Mouse (Mus musculus): ENCODE data around the gene Pbxip1. TPM values are rescaled to one million over a fixed set of nuclear protein-coding genes. Genes with fewer than 3 reads are reported as not detected.

Pbxip1 gene
- total RNA-seq, 2 experiments from 2014 or later: 58.7 to 58.8 TPM

DNA sequence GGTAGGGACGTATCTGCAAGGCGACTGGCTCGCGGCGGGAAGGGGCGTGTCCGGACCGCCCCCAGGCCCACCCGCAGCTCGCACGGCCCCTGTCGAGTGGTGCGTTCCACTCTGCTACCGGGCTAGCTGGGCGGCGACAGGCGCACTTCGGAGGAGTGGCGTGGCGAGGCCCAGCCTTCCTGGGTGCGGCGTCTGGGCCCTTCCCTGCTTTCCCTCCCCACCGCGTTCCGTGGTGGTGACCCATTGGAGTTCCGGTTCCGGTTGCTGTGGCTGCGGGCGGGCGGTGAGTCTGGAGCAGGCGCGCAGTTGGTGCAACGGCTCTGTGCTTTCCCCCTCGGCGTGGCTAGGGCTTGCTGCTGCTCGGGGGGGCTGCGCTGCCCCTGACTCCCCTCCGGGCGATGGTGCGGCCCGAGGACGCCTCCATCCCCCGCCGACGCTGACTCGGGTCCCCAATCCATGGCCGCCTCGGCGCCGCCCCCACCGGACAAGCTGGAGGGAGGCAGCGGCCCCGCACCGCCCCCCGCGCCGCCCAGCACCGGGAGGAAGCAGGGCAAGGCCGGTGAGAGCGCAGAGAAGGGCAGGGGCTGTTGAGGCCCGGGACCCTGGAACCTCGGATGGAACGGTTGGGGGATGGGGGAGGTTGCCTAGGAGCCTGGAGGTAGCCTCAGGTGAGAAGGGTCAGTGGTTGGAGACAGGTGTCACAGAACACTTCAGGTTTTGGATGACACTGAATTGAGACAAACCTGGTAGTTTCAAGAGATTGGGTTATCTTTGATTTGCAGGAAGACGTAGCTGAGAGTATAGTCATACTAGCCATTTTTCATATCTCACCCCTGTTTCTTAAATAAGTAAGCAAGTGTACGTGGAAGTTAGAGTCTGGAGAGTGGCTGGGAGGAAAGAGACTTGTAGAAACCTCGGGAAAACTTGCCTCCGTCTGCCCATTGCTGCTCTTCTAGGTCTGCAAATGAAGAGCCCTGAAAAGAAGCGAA is 6.0 kb upstream of the Pbxip1 start, which contains the start of gene Pygo2:
Gene Pygo2 (plus strand): TSS at position 44 of the 989 bp plus-strand sequence.
- DNase-seq (ENCODE audit: low spot score in 2 of 2): peak; percentile 83 to 88

DNA sequence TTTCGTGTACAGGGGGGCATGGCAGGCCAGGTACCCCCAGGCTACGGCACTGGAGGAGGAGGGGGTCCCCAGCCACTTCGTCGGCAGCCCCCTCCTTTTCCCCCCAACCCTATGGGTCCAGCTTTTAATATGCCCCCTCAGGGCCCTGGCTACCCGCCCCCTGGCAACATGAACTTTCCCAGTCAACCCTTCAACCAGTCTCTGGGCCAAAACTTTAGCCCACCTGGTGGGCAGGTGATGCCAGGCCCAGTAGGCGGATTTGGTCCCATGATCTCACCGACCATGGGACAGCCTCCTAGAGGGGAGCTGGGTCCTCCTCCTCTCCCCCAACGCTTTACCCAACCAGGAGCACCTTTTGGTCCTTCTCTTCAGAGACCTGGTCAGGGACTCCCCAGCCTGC is 3.9 kb upstream of the Pbxip1 start:
- no peak for DNase-seq (ENCODE audit: low spot score in 2 of 2)

DNA sequence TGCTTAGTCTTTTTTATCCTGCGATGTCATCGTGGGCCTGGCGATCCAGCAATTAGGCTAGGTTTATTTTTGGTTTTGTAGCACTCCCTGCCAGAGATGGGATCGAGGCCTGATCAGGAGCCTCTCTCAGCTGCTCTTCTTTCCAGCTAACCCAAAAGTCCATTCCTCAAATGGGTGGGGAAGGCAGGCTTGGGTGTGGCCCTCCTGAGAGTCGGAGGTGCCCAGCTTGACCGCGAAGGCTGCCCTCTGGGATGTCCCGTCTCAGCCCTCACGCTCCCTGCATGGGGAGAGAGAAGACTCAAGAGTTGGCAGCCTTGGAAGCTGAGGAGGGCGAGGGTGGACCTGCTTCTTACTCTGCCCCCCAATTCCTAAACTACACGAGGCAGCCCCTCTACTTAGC is 2.0 kb upstream of the Pbxip1 start:
- DNase-seq (ENCODE audit: low spot score in 2 of 2): no peak

DNA sequence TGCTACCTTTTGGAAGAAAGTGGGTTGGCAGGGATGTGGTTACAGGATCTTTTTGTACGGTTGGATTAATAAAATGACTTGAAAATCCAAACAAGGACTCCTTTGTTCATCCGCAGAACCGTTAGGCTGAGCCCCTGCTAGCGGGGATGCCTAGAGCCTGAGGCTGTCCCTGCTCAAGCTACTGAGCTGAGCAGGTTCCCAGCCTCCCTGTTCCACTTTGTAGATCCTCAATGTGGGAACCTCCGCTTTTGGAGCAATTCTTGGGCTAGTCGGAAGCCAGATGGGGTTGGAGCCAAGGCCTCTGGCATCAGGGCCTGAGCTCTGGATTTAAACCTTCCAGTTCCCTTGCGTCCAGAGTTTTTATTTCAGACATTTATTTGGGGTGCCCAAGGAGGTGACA is 1.5 kb upstream of the Pbxip1 start:
- no peak for DNase-seq (ENCODE audit: low spot score in 2 of 2)

DNA sequence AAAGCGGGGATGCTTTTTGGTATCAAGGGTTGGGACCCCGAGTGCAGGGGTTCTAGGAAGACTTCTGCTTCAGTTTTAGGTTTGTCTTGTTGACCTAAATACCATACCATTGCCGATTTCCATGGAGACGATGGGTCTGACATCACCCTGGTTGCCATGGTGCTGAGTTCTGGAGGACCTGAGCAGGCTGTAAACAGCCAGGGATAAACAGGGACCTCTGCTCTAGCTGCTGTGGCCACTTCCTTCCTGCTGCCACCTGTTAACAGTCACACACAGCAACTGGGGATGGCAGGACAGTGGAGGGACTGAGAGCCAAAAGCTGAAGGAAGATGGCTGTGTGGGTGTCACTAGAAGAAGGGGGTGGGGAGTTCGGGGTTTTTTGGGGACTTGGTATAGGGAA is 763 bp downstream of the Pbxip1 start:
- DNase-seq (ENCODE audit: low spot score in 2 of 2): no peak

DNA sequence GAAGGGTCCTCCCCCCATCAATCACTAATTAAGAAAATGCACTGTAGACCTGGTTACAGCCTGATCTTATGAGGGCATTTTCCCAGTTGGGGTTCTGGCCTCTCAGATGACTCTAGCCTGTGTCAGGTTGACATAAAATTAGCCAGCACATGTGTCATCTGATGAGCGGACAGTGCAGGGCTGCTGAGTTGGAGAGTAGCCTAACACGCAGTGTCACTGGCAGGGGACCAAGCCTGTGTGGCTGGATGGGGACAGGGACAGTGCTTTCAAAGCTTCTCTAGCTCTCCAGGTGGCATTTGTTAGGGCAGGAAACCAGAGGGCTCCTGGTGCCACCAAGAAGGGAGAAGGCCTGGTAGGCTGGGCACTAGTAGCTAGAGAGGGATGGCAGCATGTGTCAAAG is 4.2 kb downstream of the Pbxip1 start:
- no peak for DNase-seq (ENCODE audit: low spot score in 2 of 2)

DNA sequence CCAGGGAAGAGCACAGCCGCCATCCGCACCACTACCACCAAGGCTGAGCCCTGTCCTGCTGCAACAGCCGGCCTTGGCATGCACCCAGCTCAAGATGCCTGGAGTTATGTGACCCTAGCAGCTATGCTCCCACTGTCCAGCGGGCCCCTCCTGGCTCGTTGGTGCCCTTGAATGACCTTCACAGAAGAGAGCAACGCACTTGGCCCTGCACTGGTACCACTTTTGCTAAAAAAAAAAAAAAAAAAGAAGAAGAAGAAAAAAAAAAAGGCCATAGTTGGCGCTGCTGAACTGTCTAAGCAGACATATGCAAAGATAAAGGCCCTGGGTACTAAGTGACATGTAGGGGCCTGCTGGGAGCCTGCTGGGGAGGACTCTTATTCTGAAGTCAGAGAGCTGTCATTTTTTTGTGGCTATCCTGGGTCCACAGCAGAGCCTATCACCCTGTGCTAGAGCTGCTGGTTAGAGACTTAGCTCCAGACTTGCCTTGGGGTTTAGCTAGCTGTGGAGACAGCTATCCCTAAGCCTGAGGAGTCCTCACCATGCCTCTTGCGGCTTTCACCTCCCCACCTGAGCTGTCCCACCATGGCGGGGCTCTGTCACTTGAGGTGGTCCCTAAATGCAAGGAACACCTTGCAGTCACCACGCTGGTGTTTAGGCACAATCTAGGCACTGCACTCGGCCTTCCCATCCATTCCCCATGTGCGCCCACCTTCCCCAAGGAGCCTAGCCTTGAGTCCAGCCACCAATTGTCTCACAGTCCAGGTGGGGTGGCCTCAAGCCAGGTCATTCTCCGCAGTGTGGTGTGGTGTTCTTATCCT is 12.4 kb downstream of the Pbxip1 start:
- peak in 1 of 2 experiments; percentile 47 for DNase-seq (ENCODE audit: low spot score in 2 of 2)

DNA sequence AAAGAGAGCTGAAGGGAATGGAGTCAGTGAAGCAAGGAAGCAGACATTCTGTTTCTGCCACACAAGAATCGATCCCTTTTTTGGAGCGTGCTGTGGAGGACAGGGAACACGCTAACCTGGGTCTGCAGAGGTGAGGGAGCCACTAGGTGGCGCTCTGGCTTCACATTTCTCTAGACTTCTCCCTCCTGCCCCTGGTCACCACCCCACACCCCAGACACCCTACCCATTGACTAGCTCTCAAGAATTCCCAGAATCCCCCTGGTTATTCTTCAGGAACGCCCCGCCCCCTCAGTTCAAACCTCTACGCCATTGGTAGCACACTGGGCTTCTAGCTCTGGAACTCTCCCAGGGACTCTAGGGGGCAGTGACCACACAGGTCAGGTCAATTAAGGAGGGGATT is 13.0 kb downstream of the Pbxip1 start:
- peak in 1 of 2 experiments; percentile 55 for DNase-seq (ENCODE audit: low spot score in 2 of 2)

DNA sequence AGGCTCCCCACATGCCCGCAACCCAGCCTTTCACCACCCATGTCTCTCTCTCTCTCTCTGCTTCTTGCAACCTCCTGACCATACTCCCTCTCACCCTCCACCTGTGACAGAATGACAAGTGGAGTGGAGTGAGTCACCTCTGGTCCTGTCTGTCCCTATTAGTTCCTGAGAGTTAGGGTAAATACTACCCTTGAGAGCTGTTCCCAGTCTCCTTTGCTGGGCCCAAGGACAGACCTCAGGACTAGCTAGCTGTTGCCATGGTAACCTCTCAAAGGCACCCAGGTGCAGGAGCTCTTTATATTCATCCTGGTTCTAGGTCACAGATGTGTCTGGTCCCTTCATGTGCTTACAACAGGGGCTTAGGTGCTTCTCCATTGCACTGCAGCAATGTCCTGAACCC is 15.4 kb downstream of the Pbxip1 start:
- DNase-seq (ENCODE audit: low spot score in 2 of 2): no peak

DNA sequence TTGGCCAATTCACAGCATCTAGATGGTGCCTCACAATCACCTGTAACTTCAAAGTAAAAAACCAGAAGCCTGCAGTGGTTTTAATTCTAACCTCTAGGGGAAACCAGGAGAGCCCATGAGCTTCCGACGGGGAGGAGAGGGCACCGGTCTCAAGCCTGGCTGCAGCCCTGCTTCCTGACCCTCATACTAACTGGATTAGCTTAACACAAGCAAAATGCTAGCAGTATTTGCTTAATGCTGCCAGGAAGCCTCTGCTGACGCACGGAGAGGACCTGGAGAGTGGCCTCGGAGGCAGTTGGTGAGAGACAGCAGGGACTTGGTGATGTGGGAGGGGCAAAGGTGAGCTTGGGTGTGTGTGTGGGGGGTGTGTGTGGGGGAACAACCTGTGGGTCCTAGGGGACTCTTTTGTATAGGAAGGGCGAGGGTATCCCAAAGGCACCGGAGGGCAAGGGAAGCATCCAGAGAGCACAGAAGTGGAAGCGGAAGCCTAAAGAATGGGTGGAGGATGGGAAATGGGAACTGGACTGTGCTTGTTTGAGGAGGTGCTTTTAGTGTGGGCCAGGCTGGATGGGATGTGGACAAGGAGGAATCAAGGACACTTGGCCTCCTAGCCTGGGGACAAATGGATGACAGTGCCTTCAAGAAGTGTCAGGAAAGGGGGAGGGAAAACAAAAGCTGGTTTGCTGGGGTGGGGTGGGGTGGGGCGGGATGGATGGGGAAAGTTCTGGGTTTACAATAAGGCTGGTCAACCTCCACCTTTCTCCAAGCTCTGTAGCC is 18.1 kb downstream of the Pbxip1 start, which contains the start of gene Pmvk:
Gene Pmvk (plus strand): TSS at position 141 of the 777 bp plus-strand sequence.
- DNase-seq (ENCODE audit: low spot score in 2 of 2): no peak

DNA sequence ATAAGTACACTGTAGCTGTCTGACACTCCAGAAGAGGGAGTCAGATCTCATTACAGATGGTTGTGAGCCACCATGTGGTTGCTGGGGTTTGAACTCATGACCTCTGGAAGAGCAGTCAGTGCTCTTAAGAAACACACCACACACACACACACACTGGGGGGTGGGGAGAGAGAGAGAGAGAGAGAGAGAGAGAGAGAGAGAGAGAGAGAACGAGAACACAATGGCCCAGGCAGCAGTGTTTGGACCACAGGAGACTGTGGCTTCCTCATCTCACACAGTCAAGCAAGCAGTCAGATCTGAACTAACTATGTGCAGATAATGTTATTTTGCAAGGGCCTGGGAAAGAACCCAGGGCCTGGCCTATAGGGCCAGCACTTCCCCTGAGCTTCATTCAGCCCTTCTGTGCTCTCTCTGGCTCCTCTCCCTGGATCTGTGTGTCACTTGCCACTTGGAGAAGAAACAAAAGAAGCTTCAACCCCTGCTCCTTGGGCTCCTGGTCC is 19.3 kb downstream of the Pbxip1 start:
- no peak for DNase-seq (ENCODE audit: low spot score in 2 of 2)

DNA sequence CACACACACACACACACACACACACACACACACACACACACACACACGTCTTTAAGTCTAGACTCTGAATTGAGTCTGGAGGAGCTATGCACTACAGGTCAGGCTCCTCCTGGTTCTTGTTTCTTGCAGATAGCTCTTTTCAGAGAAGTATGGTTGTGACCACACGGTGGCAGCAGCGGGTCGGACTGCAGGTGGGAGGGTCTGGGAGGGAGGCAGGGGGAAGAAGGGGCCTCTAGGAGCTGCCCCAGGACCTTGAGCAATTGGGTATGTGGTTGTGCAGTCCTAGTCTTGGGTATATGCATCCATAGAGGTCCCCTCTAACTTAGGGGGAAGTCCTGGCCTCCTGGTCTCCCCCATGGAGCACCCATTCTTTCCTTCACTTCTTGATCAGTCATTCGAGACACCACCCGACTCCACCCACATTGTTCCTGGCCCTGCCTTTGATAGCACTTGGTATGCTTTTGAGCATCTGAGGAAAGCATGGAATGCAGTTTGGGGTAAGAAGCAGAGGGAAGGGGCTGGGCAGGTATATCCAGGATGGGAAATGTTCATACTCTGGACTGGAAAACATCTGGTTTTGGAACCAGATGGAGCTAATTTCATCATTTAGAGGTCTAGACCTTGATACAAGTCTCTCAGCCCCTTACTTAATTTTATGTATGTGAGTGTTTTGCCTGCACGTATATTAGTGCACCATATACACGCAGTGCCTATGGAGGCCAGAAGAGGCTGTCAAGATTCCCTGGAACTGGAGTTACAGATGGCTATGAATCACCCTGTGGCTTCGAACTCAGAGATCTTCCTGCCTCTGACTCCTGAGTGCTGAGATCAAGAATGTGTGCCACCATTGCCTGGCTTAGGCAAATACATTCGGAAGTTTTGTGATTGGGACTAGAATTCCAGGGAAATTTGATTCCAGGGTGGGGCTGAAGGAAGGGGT is 20.5 kb downstream of the Pbxip1 start:
- peak in 1 of 2 experiments; percentile 56 for DNase-seq (ENCODE audit: low spot score in 2 of 2)

DNA sequence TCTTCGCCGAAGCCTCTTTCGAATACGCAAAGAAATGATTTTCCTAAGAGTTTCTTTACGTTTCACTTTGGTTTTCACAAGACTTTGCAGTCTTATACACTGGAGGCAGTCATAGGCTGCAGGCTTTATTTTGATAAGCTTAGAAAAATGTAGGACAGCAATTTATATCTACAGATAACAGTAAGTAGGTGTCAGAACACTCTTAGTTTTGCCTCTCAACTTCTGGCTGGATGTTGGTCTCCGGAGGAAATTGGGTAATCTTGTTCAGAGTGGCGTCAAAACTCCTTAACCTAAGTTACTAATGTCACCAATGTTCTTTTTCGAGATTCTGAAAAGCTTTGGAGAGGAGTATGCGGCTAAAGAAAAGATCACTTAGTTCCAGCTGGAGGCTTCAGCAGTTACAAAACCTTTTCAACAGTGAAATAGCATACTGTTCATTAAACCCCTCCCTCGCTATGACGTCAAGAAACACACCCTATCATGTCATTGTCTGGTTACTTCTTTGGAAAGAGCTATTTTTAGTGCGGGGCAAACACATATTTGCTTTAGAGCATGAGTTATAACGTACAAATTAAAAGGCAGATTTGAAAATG is 22.0 kb downstream of the Pbxip1 start:
- DNase-seq (ENCODE audit: low spot score in 2 of 2): no peak

DNA sequence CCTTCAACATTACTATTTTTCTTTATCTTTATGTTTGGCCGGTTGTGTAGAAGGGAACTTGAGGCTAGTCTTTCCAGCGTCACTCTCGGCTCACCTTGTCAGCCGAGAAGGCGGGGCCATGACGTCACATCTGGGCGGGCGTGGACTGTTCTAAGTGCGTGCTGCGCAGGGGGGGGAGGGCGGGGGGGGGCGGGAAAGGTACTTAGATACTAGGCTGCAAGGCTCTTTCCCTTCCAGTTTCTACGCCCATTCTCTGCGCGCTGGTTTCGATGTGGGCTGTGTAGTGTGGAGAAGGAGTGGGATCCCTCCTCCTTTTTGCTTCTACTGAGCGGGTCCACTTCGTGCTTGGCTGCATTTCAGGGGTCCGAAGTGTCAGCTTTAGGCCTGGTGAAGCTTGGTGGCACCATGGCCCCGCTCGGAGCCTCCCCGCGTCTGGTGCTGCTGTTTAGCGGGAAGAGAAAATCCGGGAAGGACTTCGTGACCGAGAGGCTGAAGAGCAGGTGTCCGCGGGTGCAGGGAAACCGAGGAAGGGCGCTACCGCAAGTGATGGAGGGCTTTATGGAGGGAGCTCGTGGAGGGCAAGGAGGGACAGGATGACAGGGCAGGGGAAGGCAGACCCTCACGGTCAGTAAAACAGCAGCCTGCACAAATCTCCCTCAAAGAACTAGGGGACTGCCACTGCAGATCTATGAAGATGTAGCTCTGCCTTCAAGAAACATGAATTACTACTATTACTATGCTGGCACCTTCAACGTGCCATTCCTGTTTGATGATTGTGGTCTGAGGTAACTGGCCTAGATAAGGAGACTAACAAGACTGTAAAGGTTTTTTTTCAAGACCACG is 22.7 kb downstream of the Pbxip1 start:
- DNase-seq (ENCODE audit: low spot score in 2 of 2): peak; percentile 71 to 77

DNA sequence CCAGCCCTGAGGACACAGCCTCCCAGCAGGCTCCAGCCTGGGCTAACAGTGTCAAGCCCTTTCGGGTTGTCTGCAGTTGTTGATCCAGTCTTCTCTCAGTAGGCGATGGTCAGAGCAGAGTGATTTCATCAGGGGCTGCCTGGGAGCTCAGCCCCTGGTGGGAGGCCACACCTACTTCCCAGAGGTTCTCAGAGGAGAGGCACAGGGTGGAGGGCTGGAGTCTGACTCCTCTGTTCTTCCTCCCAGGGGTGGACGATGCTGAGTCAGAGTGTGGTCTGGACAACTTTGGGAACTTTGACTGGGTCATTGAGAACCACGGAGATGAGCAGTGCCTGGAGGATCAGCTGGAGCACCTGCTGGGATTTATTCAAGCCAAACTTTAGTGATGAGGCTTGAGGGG is 31.8 kb downstream of the Pbxip1 start:
- no peak for DNase-seq (ENCODE audit: low spot score in 2 of 2)

DNA sequence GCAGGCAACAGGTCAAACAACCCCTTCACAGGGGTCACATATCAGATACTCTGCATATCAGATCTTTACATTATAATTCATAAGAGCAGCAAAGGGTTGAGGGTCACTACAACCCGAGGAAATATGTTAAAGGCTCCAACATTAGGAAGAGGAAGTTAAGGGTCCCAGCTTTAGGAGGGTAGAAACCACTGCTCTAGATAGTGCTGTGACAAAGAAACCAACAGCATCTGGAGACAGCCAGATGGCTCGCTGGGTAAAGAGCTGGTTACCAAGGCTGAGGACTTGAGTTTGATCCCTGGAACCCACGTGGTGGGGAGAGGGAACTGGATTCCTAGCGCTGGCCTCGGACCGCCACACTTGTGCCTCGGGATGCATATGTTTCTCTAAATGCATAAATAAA is 35.8 kb downstream of the Pbxip1 start:
- DNase-seq (ENCODE audit: low spot score in 2 of 2): no peak

DNA sequence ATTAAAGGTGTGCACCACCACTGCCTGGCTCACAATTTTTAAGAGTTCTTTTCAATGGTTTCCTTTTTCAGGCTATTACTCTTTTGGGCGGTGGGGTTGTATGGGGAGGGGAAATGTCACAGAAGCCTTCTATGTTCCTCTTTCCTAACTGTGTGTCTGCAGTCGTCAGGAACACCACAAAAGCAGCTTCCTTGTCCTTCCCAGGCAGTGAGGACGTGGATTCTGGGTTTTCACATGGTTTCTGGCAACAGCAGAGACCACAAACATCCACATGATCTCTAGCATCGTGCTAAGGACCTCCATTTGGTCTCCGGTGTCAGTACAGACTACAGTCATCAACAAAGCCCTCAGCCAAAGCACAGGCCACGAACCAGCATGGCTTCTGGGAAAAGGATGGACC is 37.3 kb downstream of the Pbxip1 start:
- DNase-seq (ENCODE audit: low spot score in 2 of 2): no peak

DNA sequence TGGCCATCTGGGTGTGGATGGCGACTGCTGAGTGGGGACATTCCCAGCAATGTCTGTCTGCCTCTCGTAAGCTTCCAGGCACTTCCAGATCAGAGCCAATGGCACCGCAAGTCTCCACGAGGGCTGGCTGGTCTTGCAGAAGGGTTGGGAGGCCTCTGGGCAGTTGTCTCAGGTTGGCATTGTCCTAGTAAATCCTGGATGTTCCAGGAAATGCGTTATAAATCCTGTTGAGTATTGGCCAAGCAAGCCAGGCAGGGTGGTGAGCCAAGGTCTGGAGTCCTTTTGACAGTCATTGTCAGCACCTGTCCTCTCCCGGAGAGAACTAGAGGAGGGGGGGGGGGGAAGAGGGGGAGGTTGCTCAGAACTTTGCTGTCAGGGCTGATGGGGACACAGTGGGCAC is 42.5 kb downstream of the Pbxip1 start:
- DNase-seq (ENCODE audit: low spot score in 2 of 2): no peak

Data from adrenal gland, postnatal 4 days (tissue).